Mouse (Mus musculus): ENCODE data around the gene Cers3. TPM values are rescaled to one million over a fixed set of nuclear protein-coding genes. Genes with fewer than 3 reads are reported as not detected.

The Cers3 gene
- polyA plus RNA-seq, 1 experiment from 2014 or later: 1.5 TPM

DNA sequence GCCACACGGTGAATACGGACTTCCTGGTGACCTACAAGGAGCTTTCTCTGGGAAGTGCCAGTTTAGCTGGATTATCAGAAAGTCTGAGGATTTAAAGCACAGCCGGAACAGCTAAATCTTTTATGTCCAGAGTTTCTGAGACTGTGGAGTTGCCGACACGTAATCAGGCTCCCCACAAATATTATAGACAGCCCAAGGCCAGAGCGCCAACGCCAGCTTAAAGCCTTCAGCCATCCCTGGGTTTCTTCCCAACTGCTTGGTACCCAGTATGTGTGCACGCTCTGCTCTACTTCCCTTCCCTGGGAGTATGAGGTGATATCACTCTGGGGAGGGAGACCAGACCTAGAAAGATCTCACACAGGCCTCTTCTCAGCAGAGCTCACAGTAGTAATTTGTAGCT is 10.5 kb downstream of the Cers3 start:
- no peaks in the 10 kb centered on the region for H3K36me3 ChIP-seq (ENCODE audit: control insufficient read depth, insufficient read depth, low read length)
- no peaks in the 10 kb centered on the region for H3K4me1 ChIP-seq (replicated peaks; ENCODE audit: control insufficient read depth, insufficient read depth, low read length)
- ATAC-seq (ENCODE audit: low FRiP score) (no peak), DNase-seq (ENCODE audit: low spot score) (no peak)
- no peak overlapping the region for H3K9ac ChIP-seq (ENCODE audit: low read depth, low read length)
- H3K27ac ChIP-seq (ENCODE audit: low read depth, low read length): no peak overlapping the region
- 89% methylated on average over 8 of the region's 8 CpGs for WGBS
- H3K27me3 ChIP-seq (ENCODE audit: control insufficient read depth, insufficient read depth, low read length): no peaks in the 10 kb centered on the region
- no peak overlapping the region for H3K4me3 ChIP-seq (ENCODE audit: low read depth, low read length)
- no peak overlapping the region for H3K4me2 ChIP-seq (replicated peaks; ENCODE audit: low read depth, low read length)
- no peaks in the 10 kb centered on the region for H3K9me3 ChIP-seq (ENCODE audit: control insufficient read depth, low read length)

DNA sequence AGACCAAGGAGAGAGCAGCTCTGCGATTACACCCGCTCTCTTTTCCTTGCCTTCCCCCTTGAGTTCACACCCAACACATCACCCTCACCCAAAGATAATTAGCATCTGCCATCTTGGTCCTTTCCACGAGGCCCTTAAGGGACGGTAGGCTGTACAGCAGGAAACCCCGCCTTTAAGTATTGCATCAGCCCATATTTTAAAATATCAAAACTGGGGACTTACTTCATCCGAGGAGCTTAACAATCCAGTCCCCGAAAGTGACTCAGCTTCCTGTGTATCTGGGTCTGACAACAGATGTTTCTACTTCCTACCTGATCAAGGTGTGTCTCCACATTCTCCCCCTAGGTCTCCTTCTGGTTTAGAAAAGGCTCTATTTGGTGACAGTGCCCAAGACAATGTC is 12.3 kb downstream of the Cers3 start:
- Histone ChIP-seq H3K36me3 (ENCODE audit: control insufficient read depth, insufficient read depth, low read length) (no peaks in the 10 kb centered on the region), H3K9me3 (ENCODE audit: control insufficient read depth, low read length) (no peaks in the 10 kb centered on the region), H3K27me3 (ENCODE audit: control insufficient read depth, insufficient read depth, low read length) (no peaks in the 10 kb centered on the region), H3K4me3 (ENCODE audit: low read depth, low read length) (no peak overlapping the region), H3K4me2 (replicated peaks; ENCODE audit: low read depth, low read length) (no peak overlapping the region), H3K9ac (ENCODE audit: low read depth, low read length) (no peak overlapping the region), H3K4me1 (replicated peaks; ENCODE audit: control insufficient read depth, insufficient read depth, low read length) (no peaks in the 10 kb centered on the region), H3K27ac (ENCODE audit: low read depth, low read length) (no peak overlapping the region)
- ATAC-seq (ENCODE audit: low FRiP score): no peak
- WGBS: 92% methylated on average over 7 of the region's 7 CpGs
- no peak for DNase-seq (ENCODE audit: low spot score)

DNA sequence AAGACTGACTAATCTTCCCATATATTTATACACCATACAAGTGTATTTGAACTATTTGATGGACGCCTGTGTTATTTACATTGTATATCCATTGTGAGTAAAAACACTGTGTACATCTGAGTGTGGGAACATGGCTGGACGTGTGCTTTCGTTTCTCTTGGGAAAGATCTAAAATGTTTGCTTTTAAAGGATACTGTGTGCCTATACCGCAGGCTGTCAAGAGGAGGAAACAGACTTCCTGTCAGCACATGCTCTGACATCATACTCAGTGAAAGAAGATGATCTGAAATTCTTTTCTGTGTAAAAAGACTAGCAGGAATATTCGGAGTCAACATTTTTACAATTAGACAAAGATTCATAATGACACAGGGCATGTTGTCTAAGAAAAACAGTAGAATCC is 26.6 kb downstream of the Cers3 start:
- Histone ChIP-seq H3K4me2 (replicated peaks; ENCODE audit: low read depth, low read length) (no peak overlapping the region), H3K27ac (ENCODE audit: low read depth, low read length) (no peak overlapping the region), H3K36me3 (ENCODE audit: control insufficient read depth, insufficient read depth, low read length) (no peaks in the 10 kb centered on the region), H3K4me1 (replicated peaks; ENCODE audit: control insufficient read depth, insufficient read depth, low read length) (no peaks in the 10 kb centered on the region), H3K27me3 (ENCODE audit: control insufficient read depth, insufficient read depth, low read length) (no peaks in the 10 kb centered on the region), H3K9me3 (ENCODE audit: control insufficient read depth, low read length) (no peaks in the 10 kb centered on the region), H3K4me3 (ENCODE audit: low read depth, low read length) (no peak overlapping the region), H3K9ac (ENCODE audit: low read depth, low read length) (no peak overlapping the region)
- 79% methylated on average over 5 of the region's 5 CpGs for WGBS
- ATAC-seq (ENCODE audit: low FRiP score) (no peak), DNase-seq (ENCODE audit: low spot score) (no peak)

DNA sequence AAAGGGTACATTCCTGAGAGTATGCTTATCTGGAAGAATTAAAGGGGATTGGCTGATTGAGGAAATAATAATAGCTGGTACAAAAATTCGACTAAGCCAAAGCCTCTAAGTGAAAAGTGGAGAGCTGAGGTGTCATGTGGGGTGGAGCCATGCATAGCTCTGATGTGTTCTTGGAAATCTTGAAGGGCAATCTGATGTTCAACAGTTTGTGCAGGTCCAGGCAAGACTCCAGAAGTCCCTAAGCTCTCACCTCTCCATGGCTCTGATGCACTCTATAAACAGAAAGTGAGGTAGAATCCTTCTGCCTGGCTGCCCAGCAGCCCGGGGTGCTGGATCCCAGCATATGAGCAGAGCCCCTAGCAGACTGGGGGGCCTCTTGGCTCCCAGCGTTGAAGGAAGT is 27.4 kb downstream of the Cers3 start:
- H3K36me3 ChIP-seq (ENCODE audit: control insufficient read depth, insufficient read depth, low read length): no peaks in the 10 kb centered on the region
- H3K9ac ChIP-seq (ENCODE audit: low read depth, low read length): no peak overlapping the region
- 81% methylated on average over 3 of the region's 3 CpGs for WGBS
- H3K27me3 ChIP-seq (ENCODE audit: control insufficient read depth, insufficient read depth, low read length): no peaks in the 10 kb centered on the region
- no peaks in the 10 kb centered on the region for H3K4me1 ChIP-seq (replicated peaks; ENCODE audit: control insufficient read depth, insufficient read depth, low read length)
- no peak overlapping the region for H3K4me3 ChIP-seq (ENCODE audit: low read depth, low read length)
- H3K9me3 ChIP-seq (ENCODE audit: control insufficient read depth, low read length): no peaks in the 10 kb centered on the region
- ATAC-seq (ENCODE audit: low FRiP score) (no peak), DNase-seq (ENCODE audit: low spot score) (no peak)
- no peak overlapping the region for H3K4me2 ChIP-seq (replicated peaks; ENCODE audit: low read depth, low read length)
- H3K27ac ChIP-seq (ENCODE audit: low read depth, low read length): no peak overlapping the region

DNA sequence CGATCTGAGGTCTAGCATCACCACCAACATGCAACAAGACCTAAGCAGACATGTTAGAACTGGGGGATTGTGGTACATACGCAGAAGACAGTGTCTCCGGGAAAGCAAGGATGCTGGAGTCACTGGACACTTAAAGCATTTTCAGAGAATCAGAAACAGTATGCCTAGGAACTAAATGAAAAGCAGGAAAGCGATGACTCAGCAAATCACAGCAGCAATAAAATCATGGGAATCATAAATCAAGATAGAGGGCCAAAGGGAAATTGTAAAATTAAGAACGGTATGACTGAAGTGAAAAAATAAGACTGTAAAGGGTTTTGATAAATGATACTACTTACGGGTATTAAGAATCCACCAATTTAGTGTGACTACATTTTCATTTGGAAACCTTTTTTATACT is 27.9 kb downstream of the Cers3 start:
- 92% methylated on average over 6 of the region's 6 CpGs for WGBS

DNA sequence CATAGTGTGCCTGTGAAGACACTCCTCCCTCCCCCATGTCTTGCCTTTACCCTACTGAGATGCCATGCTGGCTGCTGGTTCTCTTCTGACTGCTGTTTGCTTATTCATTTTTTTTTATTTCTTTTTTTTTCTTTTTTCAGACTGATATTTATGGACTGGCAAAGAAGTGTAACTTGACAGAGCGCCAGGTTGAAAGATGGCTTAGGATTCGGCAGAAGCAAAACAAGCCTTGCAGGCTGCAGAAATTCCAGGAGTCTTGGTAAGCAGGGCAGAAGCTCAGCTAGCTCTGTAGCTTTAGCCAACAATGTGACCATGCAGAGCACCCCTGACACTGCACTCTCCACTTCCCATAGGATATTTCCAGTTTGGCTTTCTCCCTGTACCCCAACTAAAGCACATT is 36.1 kb downstream of the Cers3 start:
- H3K9ac ChIP-seq (ENCODE audit: low read depth, low read length): no peak overlapping the region
- no peaks in the 10 kb centered on the region for H3K4me1 ChIP-seq (replicated peaks; ENCODE audit: control insufficient read depth, insufficient read depth, low read length)
- H3K4me3 ChIP-seq (ENCODE audit: low read depth, low read length): no peak overlapping the region
- H3K27me3 ChIP-seq (ENCODE audit: control insufficient read depth, insufficient read depth, low read length): no peaks in the 10 kb centered on the region
- no peaks in the 10 kb centered on the region for H3K9me3 ChIP-seq (ENCODE audit: control insufficient read depth, low read length)
- DNase-seq (ENCODE audit: low spot score) (no peak), ATAC-seq (ENCODE audit: low FRiP score) (no peak)
- H3K4me2 ChIP-seq (replicated peaks; ENCODE audit: low read depth, low read length): no peak overlapping the region
- no peak overlapping the region for H3K27ac ChIP-seq (ENCODE audit: low read depth, low read length)
- 74% methylated on average over 2 of the region's 2 CpGs for WGBS
- H3K36me3 ChIP-seq (ENCODE audit: control insufficient read depth, insufficient read depth, low read length): no peaks in the 10 kb centered on the region

More for the DNA sequence above, 27.9 kb downstream of the Cers3 start:
- Histone ChIP-seq H3K4me3 (ENCODE audit: low read depth, low read length) (no peak overlapping the region), H3K36me3 (ENCODE audit: control insufficient read depth, insufficient read depth, low read length) (no peaks in the 10 kb centered on the region), H3K27me3 (ENCODE audit: control insufficient read depth, insufficient read depth, low read length) (no peaks in the 10 kb centered on the region), H3K27ac (ENCODE audit: low read depth, low read length) (no peak overlapping the region), H3K4me1 (replicated peaks; ENCODE audit: control insufficient read depth, insufficient read depth, low read length) (no peaks in the 10 kb centered on the region), H3K9ac (ENCODE audit: low read depth, low read length) (no peak overlapping the region), H3K9me3 (ENCODE audit: control insufficient read depth, low read length) (no peaks in the 10 kb centered on the region), H3K4me2 (replicated peaks; ENCODE audit: low read depth, low read length) (no peak overlapping the region)
- no peak for DNase-seq (ENCODE audit: low spot score)
- ATAC-seq (ENCODE audit: low FRiP score): no peak

DNA sequence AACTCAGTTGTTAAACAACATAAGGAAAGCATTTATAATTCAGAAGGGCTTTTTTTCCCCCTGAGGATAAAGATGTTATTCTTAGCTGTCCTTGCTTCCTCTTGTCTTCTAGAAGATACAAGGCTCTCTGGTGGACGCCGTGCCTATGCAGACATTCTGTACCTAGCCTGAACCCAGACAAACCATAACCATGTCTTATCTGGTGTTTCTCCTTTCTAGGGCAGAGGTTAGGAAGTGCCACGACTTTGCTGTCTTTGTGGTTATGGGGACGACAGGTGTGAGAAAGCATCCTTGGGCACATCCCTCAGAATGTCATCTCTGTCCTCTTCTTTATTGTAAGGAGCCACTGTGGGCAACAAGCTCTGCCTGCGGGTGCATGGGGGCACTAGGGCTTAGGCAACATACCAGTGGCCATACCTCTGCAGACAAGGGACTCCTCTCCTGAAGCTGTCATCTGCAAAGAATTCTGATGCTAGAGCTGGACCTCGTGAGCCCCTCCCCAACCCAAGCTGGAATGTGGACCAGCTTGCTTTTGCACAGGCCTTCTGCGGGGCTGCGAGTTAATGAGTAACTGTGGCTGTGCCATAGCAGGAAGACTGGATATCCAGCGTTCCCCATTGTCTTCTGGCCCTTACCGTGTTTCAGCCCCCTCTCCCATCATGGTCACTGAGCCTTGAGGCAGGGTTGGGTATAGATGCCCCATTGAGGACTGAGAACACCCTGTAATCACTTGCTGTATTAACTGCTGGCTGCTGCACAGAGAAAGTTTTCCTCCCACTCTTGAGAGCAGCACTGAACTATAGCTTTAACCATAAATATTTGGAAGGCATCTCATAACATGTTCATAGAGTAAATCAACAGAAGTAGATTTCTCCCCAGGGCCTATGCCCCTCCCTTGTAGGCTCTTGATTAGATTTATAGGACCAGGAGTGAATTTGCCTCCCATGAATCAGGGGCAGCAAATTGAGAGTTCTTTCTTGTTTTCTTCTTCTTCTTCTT is 36.9 kb downstream of the Cers3 start:
- Histone ChIP-seq H3K4me1 (replicated peaks; ENCODE audit: control insufficient read depth, insufficient read depth, low read length) (no peaks in the 10 kb centered on the region), H3K4me3 (ENCODE audit: low read depth, low read length) (no peak overlapping the region), H3K9me3 (ENCODE audit: control insufficient read depth, low read length) (no peaks in the 10 kb centered on the region), H3K36me3 (ENCODE audit: control insufficient read depth, insufficient read depth, low read length) (no peaks in the 10 kb centered on the region), H3K4me2 (replicated peaks; ENCODE audit: low read depth, low read length) (no peak overlapping the region), H3K9ac (ENCODE audit: low read depth, low read length) (no peak overlapping the region), H3K27me3 (ENCODE audit: control insufficient read depth, insufficient read depth, low read length) (no peaks in the 10 kb centered on the region), H3K27ac (ENCODE audit: low read depth, low read length) (no peak overlapping the region)
- no peak for DNase-seq (ENCODE audit: low spot score)
- ATAC-seq (ENCODE audit: low FRiP score): no peak
- WGBS: 66% methylated on average over 10 of the region's 10 CpGs

DNA sequence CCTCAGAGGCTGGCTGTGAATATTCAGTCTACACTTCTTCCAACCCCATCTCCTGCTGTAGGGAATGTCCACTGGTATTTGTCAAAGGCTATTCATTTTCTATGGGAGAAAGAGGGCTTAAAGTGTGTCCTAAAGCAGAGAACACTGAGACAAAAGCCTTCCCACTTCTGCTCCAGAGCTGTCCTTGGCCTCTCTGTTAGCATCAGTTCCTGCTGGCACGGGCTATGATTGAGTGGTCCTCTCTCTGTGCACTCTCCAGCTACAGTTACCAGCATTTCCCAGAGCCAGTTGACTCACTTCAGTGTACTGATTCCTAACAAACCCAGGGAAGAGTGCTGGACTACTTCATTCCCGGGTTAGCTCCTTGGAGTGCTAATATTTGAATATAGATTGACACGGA is 43.2 kb downstream of the Cers3 start:
- no peaks in the 10 kb centered on the region for H3K27me3 ChIP-seq (ENCODE audit: control insufficient read depth, insufficient read depth, low read length)
- 81% methylated on average over 3 of the region's 3 CpGs for WGBS
- no peak overlapping the region for H3K4me2 ChIP-seq (replicated peaks; ENCODE audit: low read depth, low read length)
- no peak for DNase-seq (ENCODE audit: low spot score)
- no peaks in the 10 kb centered on the region for H3K4me1 ChIP-seq (replicated peaks; ENCODE audit: control insufficient read depth, insufficient read depth, low read length)
- H3K9ac ChIP-seq (ENCODE audit: low read depth, low read length): no peak overlapping the region
- no peak overlapping the region for H3K27ac ChIP-seq (ENCODE audit: low read depth, low read length)
- ATAC-seq (ENCODE audit: low FRiP score): no peak
- no peaks in the 10 kb centered on the region for H3K9me3 ChIP-seq (ENCODE audit: control insufficient read depth, low read length)
- no peak overlapping the region for H3K4me3 ChIP-seq (ENCODE audit: low read depth, low read length)
- no peaks in the 10 kb centered on the region for H3K36me3 ChIP-seq (ENCODE audit: control insufficient read depth, insufficient read depth, low read length)

DNA sequence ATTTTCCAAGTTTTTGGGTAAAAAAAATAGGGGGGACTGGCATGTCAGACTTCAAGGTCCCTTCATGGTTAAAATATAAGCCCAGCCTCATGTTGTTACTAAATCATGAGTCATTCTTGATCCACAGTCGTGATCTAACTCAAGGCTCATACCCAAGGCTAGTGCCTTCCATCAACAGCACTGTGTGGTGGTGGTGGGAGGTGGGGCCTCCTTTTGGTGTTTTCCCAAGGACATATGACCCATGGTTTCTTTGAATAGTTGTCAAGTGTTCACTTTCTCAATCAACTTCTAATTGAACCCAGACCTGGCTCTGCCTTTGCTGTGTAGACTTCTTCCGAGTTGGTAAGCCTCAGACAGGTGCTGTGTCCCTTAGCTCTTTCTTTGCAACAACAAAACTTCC is 44.5 kb downstream of the Cers3 start:
- no peak for DNase-seq (ENCODE audit: low spot score)
- no peaks in the 10 kb centered on the region for H3K9me3 ChIP-seq (ENCODE audit: control insufficient read depth, low read length)
- H3K4me1 ChIP-seq (replicated peaks; ENCODE audit: control insufficient read depth, insufficient read depth, low read length): no peaks in the 10 kb centered on the region
- 63% methylated on average over 2 of the region's 2 CpGs for WGBS
- no peak overlapping the region for H3K27ac ChIP-seq (ENCODE audit: low read depth, low read length)
- no peak overlapping the region for H3K4me2 ChIP-seq (replicated peaks; ENCODE audit: low read depth, low read length)
- H3K27me3 ChIP-seq (ENCODE audit: control insufficient read depth, insufficient read depth, low read length): no peaks in the 10 kb centered on the region
- no peaks in the 10 kb centered on the region for H3K36me3 ChIP-seq (ENCODE audit: control insufficient read depth, insufficient read depth, low read length)
- ATAC-seq (ENCODE audit: low FRiP score): no peak
- no peak overlapping the region for H3K4me3 ChIP-seq (ENCODE audit: low read depth, low read length)
- H3K9ac ChIP-seq (ENCODE audit: low read depth, low read length): no peak overlapping the region
